Mouse (Mus musculus) hematopoietic multipotent progenitor cell, adult 10-12 weeks (in vitro differentiated cells): ENCODE results near the gene Gm973. TPM values are rescaled to one million over a fixed set of nuclear protein-coding genes. Genes with fewer than 3 reads are reported as not detected.

ENCODE experiments used
- polyA plus RNA-seq: library from polyadenylated mRNA; stranded (reverse); fragments of >175 nt; gene quantifications from 2 replicates; pipeline ENCODE4 v1.2.3, GENCODE M21; 2012; ENCODE audit warnings: low replicate concordance

Gm973 gene
- polyA plus RNA-seq = 0.67 and 1.3 TPM in 2 replicates

DNA sequence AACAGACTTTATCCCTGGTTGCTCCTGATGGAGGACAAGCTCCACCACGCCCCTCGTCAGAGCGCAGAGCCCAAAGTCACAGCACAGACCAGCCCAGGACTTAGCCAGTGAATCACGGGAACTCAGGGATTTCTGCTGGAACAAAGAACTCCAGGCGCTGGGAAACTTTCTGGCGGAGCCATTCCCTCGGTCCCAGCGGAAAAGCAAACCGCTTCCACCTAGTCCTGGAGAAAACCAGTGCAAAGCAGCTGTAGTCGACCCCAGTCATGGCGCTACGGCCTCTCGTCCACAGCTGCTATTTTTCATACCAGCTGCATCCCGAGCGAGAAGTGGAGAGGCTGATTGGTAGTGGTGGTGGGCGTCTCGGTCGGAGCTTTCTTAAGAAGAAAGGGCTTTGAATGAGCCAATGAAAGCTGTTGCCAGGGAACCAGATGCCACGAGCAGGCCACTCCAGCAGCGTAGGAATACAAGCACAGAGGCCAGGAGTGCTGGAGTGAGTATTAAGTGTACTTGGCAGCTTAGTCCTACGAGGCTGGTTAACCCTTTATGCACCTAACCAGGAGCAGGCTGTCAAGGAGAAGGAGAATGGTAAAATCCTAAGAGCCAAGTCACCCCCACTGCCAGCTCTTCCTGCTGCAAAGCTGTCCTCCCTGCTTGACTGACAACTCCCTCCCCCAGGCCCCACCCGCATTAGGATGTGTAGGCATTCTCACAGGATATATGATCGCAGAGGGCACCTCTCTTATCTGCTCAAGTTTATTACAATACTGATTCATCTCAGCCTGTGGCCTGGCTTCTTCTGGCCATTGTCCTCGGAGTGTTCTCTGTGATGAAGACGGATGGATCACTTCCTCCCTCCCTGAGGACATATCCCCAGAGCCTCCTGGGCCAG lies at the start of gene Gm973:
Gm973 (plus strand) TSS at position 239 of the 892 bp plus-strand sequence.

DNA sequence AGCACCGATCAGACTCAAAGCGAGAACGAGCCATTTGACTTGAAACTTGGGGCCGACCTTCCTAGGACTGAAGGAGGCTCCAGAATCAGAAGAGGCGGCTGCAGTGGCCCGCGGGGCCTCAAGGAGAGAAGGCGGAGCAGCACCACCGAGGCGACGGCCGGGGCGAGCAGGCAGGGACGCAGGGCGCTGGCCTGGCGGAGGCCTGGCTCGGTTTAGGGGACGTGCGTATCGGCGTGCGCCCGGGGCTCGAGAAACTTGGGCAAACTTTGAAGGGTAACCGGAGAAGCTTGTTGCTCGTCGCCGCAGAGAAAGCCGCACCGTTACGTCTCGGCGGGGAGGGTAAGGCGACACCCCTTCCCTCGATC lies 33.8 kb upstream of the Gm973 start, which contains the start of gene Fzd7:
Fzd7 (plus strand) TSS at position 94 of the 365 bp plus-strand sequence.

DNA sequence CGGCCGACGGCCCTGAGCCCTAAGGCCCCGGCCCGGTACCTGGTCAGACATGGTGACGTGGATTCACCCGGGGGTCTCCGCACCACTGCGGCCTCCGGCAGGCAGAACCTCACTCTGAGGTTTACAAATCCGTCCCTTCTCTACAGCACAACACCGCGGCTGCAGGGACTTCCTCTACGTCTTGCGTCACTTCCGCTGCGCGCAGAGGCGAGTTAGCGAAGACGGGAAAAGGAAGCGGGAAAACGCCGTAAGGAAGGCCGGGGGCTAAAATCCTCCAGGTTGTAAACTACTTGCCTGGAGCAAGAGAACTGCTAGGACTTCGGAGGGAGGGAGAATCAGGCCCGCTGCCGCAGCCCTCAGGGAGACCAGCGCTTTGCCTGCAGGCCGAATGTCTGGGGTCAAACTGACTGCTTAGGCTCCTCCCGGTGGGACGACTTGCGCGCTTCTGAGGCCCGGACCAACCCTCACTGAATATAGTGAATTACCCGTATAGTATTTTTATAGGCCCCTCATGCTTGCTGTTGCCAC lies 154.6 kb downstream of the Gm973 start, which contains the start of gene Sumo1:
Sumo1 (minus strand) TSS at position 194 of the 528 bp plus-strand sequence.

DNA sequence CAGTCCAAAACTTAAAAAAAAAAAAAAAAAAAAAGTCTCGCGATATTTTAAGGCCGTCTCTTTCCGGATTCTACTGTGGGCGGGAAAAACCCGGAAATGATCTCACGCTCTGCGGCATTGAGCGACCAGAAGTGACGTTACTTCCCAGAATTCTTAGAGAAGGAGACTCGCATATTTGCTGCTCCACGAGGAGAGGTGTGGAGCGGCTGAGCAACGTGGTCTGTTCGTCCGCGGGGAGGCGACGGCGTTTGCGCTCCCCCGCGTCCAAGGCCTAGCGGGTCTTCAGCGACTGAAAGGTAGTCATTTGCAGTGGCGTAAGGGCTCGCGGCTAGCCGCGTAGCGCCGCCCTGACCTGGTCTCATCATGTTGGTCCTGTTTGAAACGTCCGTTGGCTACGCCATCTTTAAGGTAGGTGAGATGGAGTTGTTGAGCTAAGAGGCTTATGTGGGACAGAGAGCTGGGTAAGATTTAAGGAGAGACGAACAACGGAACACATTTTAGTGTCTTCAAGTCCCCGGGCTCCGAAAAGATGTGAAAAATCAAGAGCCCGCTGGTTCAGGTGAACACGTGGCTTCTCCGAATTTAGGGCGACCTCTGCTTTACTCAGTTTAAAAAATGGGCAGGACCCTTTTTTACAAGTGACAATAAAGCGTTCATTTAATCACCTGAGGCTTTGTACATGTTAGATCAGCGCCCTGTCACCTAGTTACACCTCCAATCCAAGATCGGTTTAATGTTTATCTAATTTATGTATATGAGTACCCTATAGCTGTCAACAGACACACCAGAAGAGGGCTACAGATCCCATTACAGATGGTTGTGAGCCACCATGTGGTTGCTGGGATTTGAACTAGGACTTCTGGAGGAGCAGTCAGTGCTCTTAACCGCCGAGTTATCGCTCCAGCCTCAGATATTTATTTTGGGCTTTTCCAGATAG lies 169.0 kb downstream of the Gm973 start, which contains the start of gene Nop58:
Nop58 (plus strand) TSS at position 153 of the 937 bp plus-strand sequence.

Other genes with a start within 250 kb of the Gm973 start
- gene Fzd7, start 33.8 kb upstream of the Gm973 start, polyA plus RNA-seq = 3.0 and 4.5 TPM in 2 replicates
- gene Sumo1, start 154.6 kb downstream of the Gm973 start, polyA plus RNA-seq = 4.9 and 269 TPM in 2 replicates
- 9.8 and 57.7 TPM in 2 replicates for gene Nop58, start 168.7 kb downstream of the Gm973 start, polyA plus RNA-seq
- gene Bmpr2, start 247.1 kb downstream of the Gm973 start, polyA plus RNA-seq = 1.2 and 3.8 TPM in 2 replicates